Mouse (Mus musculus) spleen, adult 2 months (tissue): Measurements from ENCODE around the gene C530008M17Rik. TPM values are rescaled to one million over a fixed set of nuclear protein-coding genes. Genes with fewer than 3 reads are reported as not detected.

Experiments
- DNase-seq, 2 experiments: peaks; one replicate each; pipeline versions ENCODE4 v3.0.0 to v3.0.0-alpha.2; 2012 to 2021; ENCODE audit warnings: low spot score in 2 of 2, low read depth in 1 of 2
- H3K27ac ChIP-seq: fragments of 200-500 bp; 2 replicates; pipeline ENCODE4 v1.5.1; 2012; ENCODE audit warnings: low read length, inconsistent platforms; ENCODE audit not compliant: insufficient read depth
- H3K27me3 ChIP-seq: fragments of 200-500 bp; 2 replicates; pipeline ENCODE4 v1.6.1; 2012; ENCODE audit warnings: mild to moderate bottlenecking, moderate library complexity, low read length, inconsistent platforms; ENCODE audit not compliant: control insufficient read depth, insufficient read depth
- H3K36me3 ChIP-seq: fragments of 200-500 bp; 2 replicates; pipeline ENCODE4 v1.6.1; 2012; ENCODE audit warnings: mild to moderate bottlenecking, low read length, inconsistent platforms; ENCODE audit not compliant: control insufficient read depth, insufficient read depth
- H3K4me1 ChIP-seq: fragments of 200-500 bp; 2 replicates; pipeline ENCODE4 v1.6.1; 2011; ENCODE audit warnings: inconsistent platforms; ENCODE audit not compliant: control insufficient read depth, insufficient read depth, insufficient read length
- H3K4me3 ChIP-seq: fragments of 200-500 bp; 2 replicates; pipeline ENCODE4 v1.5.1; 2011; ENCODE audit warnings: mild to moderate bottlenecking, inconsistent platforms; ENCODE audit not compliant: insufficient read depth, insufficient read length; ENCODE audit errors: extremely low read depth
- CTCF ChIP-seq: fragments of 200-500 bp; IDR thresholded peaks from 2 replicates; pipeline ENCODE4 v1.5.1; 2011; ENCODE audit warnings: mild to moderate bottlenecking, inconsistent platforms; ENCODE audit not compliant: insufficient read depth, insufficient read length, insufficient replicate concordance; ENCODE audit errors: extremely low read depth
- POLR2A ChIP-seq: fragments of 200-500 bp; IDR thresholded peaks from 2 replicates; pipeline ENCODE4 v1.6.1; 2011; ENCODE audit warnings: low read depth, low read length, inconsistent platforms
- WGBS: fragments of 180-500 bp; shearing (Covaris S2); methylation state at CpG from one replicate; pipeline ENCODE4 v1.1.7; 2018; 5-methylcytosine and 5-hydroxymethylcytosine counted together
- polyA plus RNA-seq: library from polyadenylated mRNA; depleted of rRNA; stranded (reverse); fragments of >200 nt; gene quantifications from 2 replicates; pipeline ENCODE4 v1.2.3, GENCODE M21; 2012; rRNA removed

Gene C530008M17Rik
- polyA plus RNA-seq: 4.2 and 8.8 TPM in 2 replicates

- Histone ChIP-seq H3K4me3 (peak within 1 kb of the TSS; percentile 39), H3K36me3 (no peaks in the 10 kb centered on the region), H3K27ac (no peak within 1 kb of the TSS), H3K4me1 (peaks cover 3% of the 10 kb centered on the region; the same call in 1 of the 2 replicates), H3K27me3 (peaks cover 11% of the 10 kb centered on the region)
- 96% methylated on average over 2 of the region's 2 CpGs for WGBS
- TF ChIP-seq POLR2A: no peak
- no peak for TF ChIP-seq CTCF
- DNase-seq: no peak
These were observed at the start of gene C530008M17Rik for GRCm38 (mm10) chr5:76656212-76656611. Gene C530008M17Rik (plus strand): TSS chr5:76656512.

DNA sequence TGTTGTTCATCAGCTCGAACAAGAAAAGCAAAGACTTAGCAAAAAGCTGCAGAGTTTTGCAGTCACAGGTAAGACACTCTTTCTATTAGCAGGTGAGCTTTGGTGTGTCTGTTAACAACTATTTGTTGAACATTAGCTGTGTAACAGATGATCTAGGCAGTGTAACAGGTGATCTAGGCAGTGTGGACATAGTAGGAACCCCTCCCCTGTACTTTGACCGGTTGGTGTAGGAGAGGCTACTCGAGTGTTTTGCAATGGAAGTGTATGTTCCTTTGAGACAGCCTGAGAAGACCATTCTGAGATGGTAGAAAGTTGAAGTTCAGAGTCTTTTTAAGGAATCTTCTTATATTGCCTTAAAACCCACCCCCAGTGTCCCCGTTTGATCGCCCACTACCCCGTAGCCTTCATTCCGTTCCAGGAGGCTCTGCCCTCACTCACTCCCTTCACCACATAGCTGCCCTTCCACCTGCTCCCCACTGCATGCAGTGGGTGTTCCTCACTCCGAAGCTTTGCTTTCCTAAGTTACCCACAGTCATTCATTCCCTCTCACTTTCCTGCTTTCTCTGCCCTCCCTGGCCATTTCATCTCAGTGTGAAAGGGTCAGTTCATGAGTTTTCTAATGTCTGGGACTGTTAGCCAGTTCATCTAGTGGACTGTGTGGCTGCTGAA lies 46.5 kb upstream of the C530008M17Rik start:
- Histone ChIP-seq H3K27me3 (no peaks in the 10 kb centered on the region), H3K27ac (no peak overlapping the region), H3K36me3 (peaks cover 38% of the 10 kb centered on the region), H3K4me1 (no peaks in the 10 kb centered on the region), H3K4me3 (no peak overlapping the region)
- TF ChIP-seq POLR2A (no peak), CTCF (no peak)
- DNase-seq: no peak
- 94% methylated on average over 8 of the region's 8 CpGs for WGBS

- Histone ChIP-seq H3K27me3 (no peaks in the 10 kb centered on the region), H3K27ac (no peak overlapping the region), H3K4me3 (no peak overlapping the region), H3K4me1 (no peaks in the 10 kb centered on the region), H3K36me3 (peaks cover 33% of the 10 kb centered on the region)
- no peak for DNase-seq
- WGBS: 87% methylated on average over 6 of the region's 6 CpGs
- TF ChIP-seq POLR2A (no peak), CTCF (no peak)
These were observed 43.3 kb upstream of the C530008M17Rik start for GRCm38 (mm10) chr5:76612867-76613499.

- Histone ChIP-seq H3K4me1 (no peaks in the 10 kb centered on the region), H3K27me3 (no peaks in the 10 kb centered on the region), H3K4me3 (no peak overlapping the region), H3K27ac (no peak overlapping the region), H3K36me3 (peaks cover 34% of the 10 kb centered on the region)
- WGBS: 98% methylated on average over 8 of the region's 8 CpGs
- TF ChIP-seq CTCF: no peak
- TF ChIP-seq POLR2A: no peak
- DNase-seq: no peak
These were observed 41.0 kb upstream of the C530008M17Rik start for GRCm38 (mm10) chr5:76615276-76615675.

DNA sequence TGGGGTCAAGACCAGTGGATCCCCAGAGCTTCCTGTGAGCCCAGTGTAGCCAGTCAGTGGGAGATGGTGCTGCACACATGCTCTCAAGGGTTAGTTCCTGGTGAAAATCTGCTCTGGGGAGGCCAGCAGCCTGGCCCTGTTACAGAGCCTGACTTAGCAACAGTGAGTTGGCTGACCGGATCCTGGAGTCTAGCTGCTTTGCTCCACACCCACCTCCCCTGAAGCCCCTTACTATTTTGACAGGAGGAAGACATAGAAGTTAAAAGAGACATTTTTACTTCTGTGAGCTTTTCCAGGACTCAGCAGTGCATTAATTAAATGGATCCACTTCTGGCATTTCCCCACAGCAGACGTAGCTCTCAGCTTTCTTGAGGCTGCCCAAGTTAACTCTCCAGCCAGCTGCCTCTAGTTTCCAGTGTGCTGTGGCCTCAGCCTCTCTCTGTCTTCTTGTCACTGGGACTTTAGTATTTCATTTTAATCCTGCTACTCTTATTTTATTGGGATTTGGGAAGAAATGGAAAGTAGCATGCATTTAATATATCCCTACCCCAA lies 40.0 kb upstream of the C530008M17Rik start:
- TF ChIP-seq POLR2A (no peak), CTCF (no peak)
- WGBS: 91% methylated on average over 2 of the region's 2 CpGs
- Histone ChIP-seq H3K27me3 (no peaks in the 10 kb centered on the region), H3K36me3 (peaks cover 34% of the 10 kb centered on the region), H3K4me1 (no peaks in the 10 kb centered on the region), H3K27ac (no peak overlapping the region), H3K4me3 (no peak overlapping the region)
- DNase-seq: no peak

DNA sequence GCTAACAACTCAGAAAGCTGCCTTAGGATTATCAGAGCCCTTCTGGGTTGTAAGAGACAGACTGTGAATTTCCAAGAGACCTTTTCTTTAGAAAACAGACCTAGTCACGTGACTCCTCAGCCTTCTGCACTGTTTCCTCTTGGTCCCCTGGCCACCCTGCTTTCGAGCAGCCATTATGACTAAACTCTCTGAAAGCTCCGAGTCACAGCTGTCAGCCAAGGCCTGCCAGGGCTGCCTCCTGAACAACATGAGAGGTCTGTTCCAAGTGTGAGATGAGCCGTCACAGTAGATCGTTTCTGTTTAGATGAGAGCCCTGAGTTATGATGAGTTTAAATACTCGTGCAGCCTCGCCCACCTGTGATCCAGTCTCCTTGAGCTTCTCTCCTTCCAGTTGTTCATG lies 37.6 kb upstream of the C530008M17Rik start:
- peaks cover 31% of the 10 kb centered on the region for H3K36me3 ChIP-seq
- H3K27ac ChIP-seq: no peak overlapping the region
- H3K27me3 ChIP-seq: no peaks in the 10 kb centered on the region
- H3K4me1 ChIP-seq: no peaks in the 10 kb centered on the region
- WGBS: 92% methylated on average over 7 of the region's 7 CpGs
- DNase-seq: no peak
- no peak overlapping the region for H3K4me3 ChIP-seq
- TF ChIP-seq CTCF (no peak), POLR2A (no peak)

DNA sequence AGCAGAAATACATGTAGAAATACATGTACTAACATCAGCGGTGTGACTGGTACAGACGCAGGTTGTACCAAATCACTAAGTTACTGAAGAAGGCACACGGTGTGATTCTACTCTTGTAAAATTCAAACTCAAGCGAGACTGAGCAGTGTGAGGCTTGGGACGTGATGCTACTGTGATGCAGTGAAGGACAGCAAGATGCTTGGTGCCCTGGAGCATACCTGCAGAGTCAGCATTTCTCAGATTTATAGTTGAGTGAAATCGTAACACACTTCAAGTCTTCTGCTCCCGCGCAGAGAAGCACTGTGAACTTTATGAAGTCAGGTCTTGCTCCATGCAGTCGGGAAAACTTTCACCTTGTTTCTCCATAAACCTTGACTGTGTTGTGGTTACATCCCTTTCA lies 32.6 kb upstream of the C530008M17Rik start:
- H3K36me3 ChIP-seq: peaks cover 25% of the 10 kb centered on the region
- H3K27me3 ChIP-seq: no peaks in the 10 kb centered on the region
- no peak overlapping the region for H3K27ac ChIP-seq
- DNase-seq: no peak
- H3K4me3 ChIP-seq: no peak overlapping the region
- TF ChIP-seq CTCF (no peak), POLR2A (no peak)
- no peaks in the 10 kb centered on the region for H3K4me1 ChIP-seq
- 98% methylated on average over 9 of the region's 9 CpGs for WGBS
